Mouse (Mus musculus): ENCODE results near the gene Fn3krp. TPM values are rescaled to one million over a fixed set of nuclear protein-coding genes. Genes with fewer than 3 reads are reported as not detected.

Gene Fn3krp
- total and polyA plus RNA-seq, 3 experiments: 6.8 to 77.1 (median 25.9) TPM

DNA sequence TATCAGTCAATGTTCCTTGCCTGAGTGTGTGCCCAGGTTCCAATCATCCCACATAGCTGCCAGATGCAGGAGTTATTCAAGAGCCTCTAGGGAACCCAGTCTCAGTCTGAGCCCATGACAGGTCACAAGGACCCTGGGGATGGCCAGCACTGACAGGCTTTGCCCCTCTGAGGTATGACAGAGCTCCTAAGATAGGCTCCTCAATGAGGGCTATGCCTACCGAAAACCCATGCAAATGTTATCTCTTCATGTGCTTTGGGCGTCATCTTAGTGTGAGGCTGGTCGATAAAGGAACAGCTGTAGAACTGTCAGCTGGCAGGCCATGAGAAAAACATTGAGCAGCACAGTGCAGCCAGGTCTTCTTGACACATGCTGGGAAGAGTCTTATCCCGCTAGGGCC lies 12.2 kb downstream of the Fn3krp start (continued):
- TF ChIP-seq RAD21 (IDR thresholded peaks at IDR 0.05; ENCODE audit: low read depth, low read length) (no peak), USF2 (IDR thresholded peaks at IDR 0.05; ENCODE audit: borderline replicate concordance in 1 of 2, insufficient read depth in 1 of 2, low read depth in 1 of 2, low read length in 2 of 2) (no peak), EP300 (IDR thresholded peaks at IDR 0.05; ENCODE audit: low read depth in 1 of 2, low read length in 2 of 2) (peak; percentile 59 to 77), MYB (IDR thresholded peaks at IDR 0.05; ENCODE audit: low read depth, low read length) (no peak), GATA1 (IDR thresholded peaks at IDR 0.05; ENCODE audit: low read depth, low read length) (peak; percentile 87), MYC (IDR thresholded peaks at IDR 0.05; ENCODE audit: low read depth, low read length) (0 out of 2 replicates have a peak, but pooled peaks have one; percentile 54), NELFE (IDR thresholded peaks at IDR 0.05; ENCODE audit: low read depth, low read length) (no peak), ZMIZ1 (IDR thresholded peaks at IDR 0.05; ENCODE audit: low read depth, low read length) (no peak), POLR2AphosphoS2 (IDR thresholded peaks at IDR 0.05; ENCODE audit: low read length) (no peak), POLR2AphosphoS5 (IDR thresholded peaks at IDR 0.05; ENCODE audit: borderline replicate concordance, low read depth, low read length) (no peak), SMC3 (IDR thresholded peaks at IDR 0.05; ENCODE audit: low read depth, low read length) (no peak), MAX (IDR thresholded peaks at IDR 0.05; ENCODE audit: low read length) (peak; percentile 81)

DNA sequence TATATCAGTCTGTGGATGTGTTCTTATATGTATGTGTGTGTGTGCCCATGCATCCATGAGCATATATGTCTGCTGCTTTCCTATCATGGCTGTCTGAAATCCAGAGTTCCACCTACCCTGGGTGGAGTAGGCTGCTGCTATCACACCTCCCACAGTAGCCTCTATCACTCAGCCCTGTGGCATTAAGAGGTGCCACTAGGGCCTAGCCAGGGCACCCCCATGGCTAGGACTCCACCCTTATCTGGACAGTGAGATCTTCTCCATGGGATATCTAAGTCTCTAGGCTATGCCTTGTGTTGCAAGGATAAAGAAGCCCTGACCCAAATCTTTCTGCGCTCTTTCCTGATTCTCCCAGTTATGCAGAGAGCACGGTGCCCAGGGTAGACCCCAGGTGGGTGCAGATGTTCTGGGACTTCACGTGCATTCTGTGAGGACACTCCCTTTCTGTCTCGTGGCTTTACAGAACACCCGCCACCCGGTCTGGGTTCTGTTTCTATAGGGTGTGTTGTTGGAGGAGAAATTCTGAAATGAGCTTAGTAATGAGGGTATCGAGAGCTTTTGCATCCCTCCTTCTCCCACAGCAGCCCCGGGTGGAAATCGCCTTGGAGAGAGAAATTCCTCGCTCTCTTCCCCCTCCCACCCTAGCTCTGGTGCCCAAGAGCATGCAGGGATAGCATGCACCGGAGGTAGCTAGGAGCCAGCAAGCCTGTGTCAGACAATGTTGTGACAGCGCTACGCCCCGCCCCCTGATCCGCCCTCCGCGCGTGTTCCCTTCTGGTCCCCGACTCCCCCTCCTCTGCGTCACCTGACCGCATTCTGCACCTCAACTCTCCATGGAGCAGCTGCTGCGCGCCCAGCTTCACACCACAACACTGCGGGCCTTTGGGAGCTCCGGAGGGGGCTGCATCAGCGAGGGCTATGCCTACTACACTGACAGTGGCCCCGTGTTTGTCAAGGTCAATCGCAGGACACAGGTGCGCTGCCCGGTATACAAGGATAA lies 13.3 kb downstream of the Fn3krp start, which contains the start of gene Fn3k:
Fn3k (plus strand) TSS at position 758 of the 1,000 bp plus-strand sequence.
- H3K27me3 ChIP-seq (ENCODE audit: control insufficient read depth in 1 of 2, insufficient read depth in 2 of 2, low read length in 2 of 2): no peaks in the 10 kb centered on the region
- H3K9ac ChIP-seq (ENCODE audit: control insufficient read depth, low read depth, low read length, poor library complexity, severe bottlenecking): peak within 1 kb of the TSS; percentile 26; the same call in 1 of the 2 replicates
- peak; percentile 92 for TF ChIP-seq MXI1 (IDR thresholded peaks at IDR 0.05; ENCODE audit: low read depth, low read length)
- peak; percentile 17 to 41; a peak in 1 of 4 replicates for TF ChIP-seq USF2 (IDR thresholded peaks at IDR 0.05; ENCODE audit: borderline replicate concordance in 1 of 2, insufficient read depth in 1 of 2, low read depth in 1 of 2, low read length in 2 of 2)
- TF ChIP-seq TCF12 (IDR thresholded peaks at IDR 0.05; ENCODE audit: low read depth, low read length): no peak
- peak; percentile 36 to 37; a peak in 2 of 4 replicates for TF ChIP-seq EP300 (IDR thresholded peaks at IDR 0.05; ENCODE audit: low read depth in 1 of 2, low read length in 2 of 2)
- TF ChIP-seq BHLHE40 (IDR thresholded peaks at IDR 0.05; ENCODE audit: borderline replicate concordance, low read depth, low read length): peak; percentile 47; the same call in 1 of the 2 replicates
- TF ChIP-seq ETS1 (IDR thresholded peaks at IDR 0.05; ENCODE audit: low read depth, low read length): peak; percentile 75
- 0 out of 2 replicates have a peak, but pooled peaks have one; percentile 29 for TF ChIP-seq RCOR1 (IDR thresholded peaks at IDR 0.05; ENCODE audit: low read depth, low read length)
- TF ChIP-seq ZNF384 (IDR thresholded peaks at IDR 0.05; ENCODE audit: low read depth, low read length): no peak
- TF ChIP-seq MAX (IDR thresholded peaks at IDR 0.05; ENCODE audit: low read length): peak; percentile 82
- TF ChIP-seq NELFE (IDR thresholded peaks at IDR 0.05; ENCODE audit: low read depth, low read length): no peak; the same call in 1 of the 2 replicates
- TF ChIP-seq HCFC1 (IDR thresholded peaks at IDR 0.05; ENCODE audit: low read depth, low read length): no peak
- no peak for TF ChIP-seq CHD1 (IDR thresholded peaks at IDR 0.05; ENCODE audit: low read depth, low read length)
- 0 out of 2 replicates have a peak, but pooled peaks have one; percentile 29 for TF ChIP-seq GATA1 (IDR thresholded peaks at IDR 0.05; ENCODE audit: low read depth, low read length)
- TF ChIP-seq UBTF (IDR thresholded peaks at IDR 0.05; ENCODE audit: borderline replicate concordance, insufficient read depth, low read depth, low read length): no peak
- peak; percentile 26; the same call in 1 of the 2 replicates for TF ChIP-seq ELF1 (IDR thresholded peaks at IDR 0.05; ENCODE audit: low read depth, low read length)
- TF ChIP-seq POLR2AphosphoS2 (IDR thresholded peaks at IDR 0.05; ENCODE audit: low read length): no peak
- peak; percentile 93 for TF ChIP-seq USF1 (IDR thresholded peaks at IDR 0.05; ENCODE audit: low read depth, low read length)
- TF ChIP-seq MAZ (IDR thresholded peaks at IDR 0.05; ENCODE audit: low read depth, low read length): peak; percentile 35; the same call in 1 of the 2 replicates
- no peak for TF ChIP-seq MEF2A (IDR thresholded peaks at IDR 0.05; ENCODE audit: extremely low read depth, insufficient replicate concordance, low read depth, low read length, poor library complexity, severe bottlenecking)
- no peak for TF ChIP-seq RAD21 (IDR thresholded peaks at IDR 0.05; ENCODE audit: low read depth, low read length)
- 0 out of 2 replicates have a peak, but pooled peaks have one; percentile 8 for TF ChIP-seq NRF1 (IDR thresholded peaks at IDR 0.05; ENCODE audit: insufficient read depth, low read depth, low read length, poor library complexity, severe bottlenecking)
- peak; percentile 91 for TF ChIP-seq SIN3A (IDR thresholded peaks at IDR 0.05; ENCODE audit: low read length)
- peak within 1 kb of the TSS; percentile 34 to 56 for H3K4me3 ChIP-seq (ENCODE audit: control insufficient read depth in 1 of 2, insufficient read depth in 1 of 2, low read depth in 2 of 2, low read length in 2 of 2)
- peaks cover 10 to 18% of the 10 kb centered on the region in 2 experiments for H3K4me1 ChIP-seq (ENCODE audit: control insufficient read depth in 1 of 2, insufficient read depth in 2 of 2, low read length in 2 of 2)
- H3K9me3 ChIP-seq (replicated peaks; ENCODE audit: insufficient read depth, low read length): no peaks in the 10 kb centered on the region
- H3K27ac ChIP-seq (ENCODE audit: control insufficient read depth, low read depth, low read length): no peak within 1 kb of the TSS
- peak; percentile 89 for DNase-seq (ENCODE audit: low read depth, low spot score)
- H3K79me2 ChIP-seq (ENCODE audit: control insufficient read depth, insufficient read depth, low read length, poor library complexity): no peaks in the 10 kb centered on the region
- peaks cover 0 to 16% of the 10 kb centered on the region in 2 experiments; a peak in 3 of 4 replicates for H3K36me3 ChIP-seq (ENCODE audit: control insufficient read depth in 1 of 2, insufficient read depth in 2 of 2, low read length in 2 of 2)

Measured in MEL (cell line).